Mouse (Mus musculus) adrenal gland, adult 18-20 months (tissue): ENCODE data around the gene Atp6v0e. TPM values are rescaled to one million over a fixed set of nuclear protein-coding genes. Genes with fewer than 3 reads are reported as not detected.
A peak's percentile ranks its signal among the peaks of the same experiment; 100 is the strongest.

Experiments
- DNase-seq, 2 experiments: peaks; one replicate each; pipeline ENCODE4 v3.0.0; 2021 to 2022; ENCODE audit warnings: low spot score in 2 of 2
- total RNA-seq, 2 experiments: library from RNA; stranded (reverse); gene quantifications; 1 replicate in 1 of 2; 2 replicates in 1 of 2; pipeline ENCODE4 v1.2.3; 2021

Atp6v0e gene
- total RNA-seq, 2 experiments from 2014 or later: 215 to 234 TPM

- no peak for DNase-seq
Measured at GRCm38 (mm10) chr17:26677711-26678637, 14.9 kb downstream of the Atp6v0e start.

GRCm38 (mm10) chr17:26681276-26681675 lies 18.2 kb downstream of the Atp6v0e start:
- no peak for DNase-seq

- DNase-seq: no peak
Measured at GRCm38 (mm10) chr17:26686334-26687000, 23.4 kb downstream of the Atp6v0e start.

DNA sequence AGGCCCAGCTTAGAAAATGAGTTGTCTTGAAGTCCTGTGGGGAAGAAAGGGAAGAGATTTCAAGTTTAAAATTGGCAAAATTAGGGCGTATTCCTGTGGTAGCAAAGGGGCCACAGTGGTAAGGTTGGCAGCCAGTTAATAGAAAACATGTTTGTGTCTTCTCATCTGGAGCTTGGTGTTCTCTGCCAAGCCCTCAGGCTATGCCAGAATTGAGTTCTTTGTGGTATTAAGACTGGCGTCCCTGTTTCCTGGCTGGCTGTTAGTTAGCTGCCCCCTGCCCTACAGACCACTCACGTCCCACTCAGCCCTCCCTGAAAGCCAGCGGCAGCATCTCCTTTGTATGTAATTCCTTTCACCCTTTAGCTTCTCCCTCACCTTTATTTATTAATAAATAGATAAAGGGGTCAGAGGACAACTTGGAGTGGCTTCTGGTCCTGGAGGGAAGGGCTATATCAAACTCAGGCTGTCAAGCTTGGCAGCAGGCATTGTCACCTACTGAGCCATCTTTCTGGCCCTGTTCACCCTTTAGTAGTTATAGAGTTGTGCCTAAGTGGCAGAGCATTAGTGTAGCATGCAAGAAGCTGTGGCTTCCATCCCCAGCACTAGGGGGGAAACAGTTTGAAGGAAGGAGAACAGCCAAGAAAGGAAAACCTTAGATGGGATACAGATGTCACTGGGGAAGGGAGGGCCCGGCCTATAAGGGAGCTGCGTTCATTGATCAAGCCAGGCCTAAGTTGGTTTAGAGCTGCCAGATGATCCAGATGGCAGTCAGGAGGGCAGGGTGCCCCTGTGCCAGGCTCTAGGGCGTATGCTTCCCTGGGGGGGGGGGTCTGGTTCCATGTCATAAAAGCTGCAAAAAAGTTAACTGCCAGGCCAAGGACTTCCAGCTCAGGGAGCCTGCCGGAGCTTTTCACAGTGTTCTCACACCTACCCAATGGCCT lies 26.0 kb downstream of the Atp6v0e start:
- no peak for DNase-seq

- DNase-seq: no peak
Measured at GRCm38 (mm10) chr17:26689810-26690209, 26.8 kb downstream of the Atp6v0e start.

- DNase-seq: no peak
Measured at GRCm38 (mm10) chr17:26690236-26690635, 27.2 kb downstream of the Atp6v0e start.

GRCm38 (mm10) chr17:26691110-26691509 lies 28.1 kb downstream of the Atp6v0e start:
- peak in 1 of 2 experiments; percentile 34 for DNase-seq

GRCm38 (mm10) chr17:26693424-26693823 lies 30.4 kb downstream of the Atp6v0e start:
- no peak for DNase-seq

GRCm38 (mm10) chr17:26694171-26694570 lies 31.1 kb downstream of the Atp6v0e start:
- DNase-seq: no peak

- no peak for DNase-seq
Measured at GRCm38 (mm10) chr17:26695193-26695592, 32.2 kb downstream of the Atp6v0e start.

DNA sequence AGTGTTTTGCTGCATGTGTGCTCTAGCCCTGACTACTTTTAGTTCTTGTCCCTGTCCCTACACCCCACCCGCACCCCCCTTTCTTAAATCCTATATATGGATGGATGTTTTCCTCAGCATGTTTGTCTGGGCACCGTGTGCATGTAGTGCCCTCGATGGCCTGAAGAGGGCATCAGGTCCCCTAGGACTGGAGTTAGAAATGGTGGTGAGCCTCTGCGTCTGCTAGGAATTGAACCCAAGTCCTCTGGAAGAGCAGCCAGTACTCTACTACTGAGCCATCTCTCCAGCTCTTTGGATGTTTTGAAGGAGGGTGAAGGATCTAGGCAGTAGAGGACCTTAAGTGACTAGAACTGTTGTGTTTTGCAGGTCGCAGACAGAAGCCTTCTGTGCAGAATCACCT lies 35.8 kb downstream of the Atp6v0e start:
- DNase-seq: no peak

DNA sequence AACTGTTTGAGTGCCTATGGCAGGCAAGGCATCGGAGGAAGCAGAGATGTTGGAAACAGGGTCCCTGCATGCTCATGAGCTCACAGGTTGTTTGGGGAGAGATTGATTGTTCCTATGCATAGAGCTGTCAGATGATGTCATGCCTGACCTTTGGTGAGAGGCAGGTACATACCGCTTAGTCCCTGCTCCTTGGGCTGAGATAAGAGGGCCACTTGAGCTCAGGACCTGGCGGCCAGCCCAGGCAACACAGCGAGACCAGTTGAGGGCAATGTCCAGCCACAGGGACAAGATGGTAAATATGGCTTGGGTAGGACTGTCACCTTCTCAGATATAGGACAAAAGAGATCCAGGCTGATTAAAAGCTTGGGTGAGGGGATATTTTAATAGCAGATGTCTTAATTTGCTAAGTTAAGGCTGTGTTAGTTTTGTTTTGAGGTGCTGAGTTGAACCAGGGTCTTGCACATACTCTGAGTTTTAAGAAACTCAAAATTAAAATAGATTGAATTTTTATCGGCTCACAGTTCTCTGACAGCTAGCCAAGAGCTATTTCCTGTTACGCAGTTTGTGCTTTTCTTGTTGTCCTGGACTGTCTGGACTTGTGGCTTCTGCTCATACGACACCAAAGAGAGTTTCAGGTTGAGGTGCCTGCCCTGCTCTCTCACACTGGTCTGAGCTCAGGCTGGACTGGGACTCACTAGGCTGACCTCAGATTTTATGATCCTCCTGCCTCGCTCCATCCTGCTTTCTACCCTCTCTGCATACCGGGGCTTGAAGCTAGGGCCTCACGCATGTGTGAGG lies 37.0 kb downstream of the Atp6v0e start:
- no peak for DNase-seq

GRCm38 (mm10) chr17:26701565-26701964 lies 38.5 kb downstream of the Atp6v0e start:
- DNase-seq: no peak

DNA sequence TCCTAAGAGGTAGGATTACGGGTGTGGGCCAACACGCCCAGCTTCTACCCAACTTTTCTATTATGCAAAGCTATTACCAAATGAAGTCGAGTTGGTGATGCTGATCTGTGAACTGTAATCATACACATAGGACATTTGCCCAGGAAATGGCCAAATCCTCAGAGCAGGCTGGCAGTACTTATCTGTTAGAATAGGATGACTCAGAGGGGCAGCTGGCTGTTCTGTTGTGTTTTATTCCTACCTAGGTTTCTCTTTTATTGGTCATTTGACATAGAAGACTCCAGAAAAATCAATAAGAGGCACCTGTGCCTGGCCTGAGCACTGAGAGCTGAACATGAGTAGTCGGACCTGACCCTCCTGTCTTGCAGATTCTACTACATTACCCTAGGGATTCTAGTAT lies 39.6 kb downstream of the Atp6v0e start:
- DNase-seq: no peak

DNA sequence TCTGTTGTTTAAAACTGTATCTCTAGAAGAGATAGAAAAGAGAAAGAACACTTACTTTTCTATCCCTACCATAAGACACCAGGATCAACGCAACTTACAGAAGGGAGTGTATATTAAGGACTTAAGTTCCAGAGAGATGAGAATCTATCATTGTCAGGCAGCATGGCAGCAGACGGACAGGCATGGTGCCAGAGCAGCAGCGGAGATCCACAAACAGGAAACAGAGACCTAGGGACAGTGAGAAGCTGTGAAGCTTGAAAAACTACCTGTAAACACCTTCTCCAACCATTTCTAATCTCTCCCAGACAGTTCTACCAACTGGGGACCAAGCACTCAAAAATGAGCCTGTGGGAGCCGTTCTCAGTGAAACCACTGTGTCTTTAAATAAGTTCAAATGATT lies 40.6 kb downstream of the Atp6v0e start:
- DNase-seq: no peak

GRCm38 (mm10) chr17:26705463-26706359 lies 42.7 kb downstream of the Atp6v0e start:
- DNase-seq: no peak

- no peak for DNase-seq
Measured at GRCm38 (mm10) chr17:26707066-26707465, 44.0 kb downstream of the Atp6v0e start.

DNA sequence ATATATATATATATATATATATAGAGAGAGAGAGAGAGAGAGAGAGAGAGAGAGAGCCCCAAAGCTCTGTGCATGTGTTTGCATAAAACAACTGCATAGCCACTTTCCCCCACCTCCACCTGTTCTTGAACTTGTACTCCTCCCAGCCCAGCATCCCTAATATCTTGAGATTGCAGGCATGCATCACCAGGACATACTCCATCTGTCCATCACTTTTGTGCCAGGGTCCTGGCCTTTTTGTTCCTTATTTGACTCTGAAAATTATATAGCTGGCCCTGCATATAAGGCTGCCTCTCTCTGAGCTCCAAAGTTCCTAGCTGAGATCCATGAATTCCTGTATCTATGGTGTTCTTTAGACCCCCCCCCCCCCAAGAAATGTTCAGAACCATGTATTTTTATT lies 45.5 kb downstream of the Atp6v0e start:
- DNase-seq: no peak

DNA sequence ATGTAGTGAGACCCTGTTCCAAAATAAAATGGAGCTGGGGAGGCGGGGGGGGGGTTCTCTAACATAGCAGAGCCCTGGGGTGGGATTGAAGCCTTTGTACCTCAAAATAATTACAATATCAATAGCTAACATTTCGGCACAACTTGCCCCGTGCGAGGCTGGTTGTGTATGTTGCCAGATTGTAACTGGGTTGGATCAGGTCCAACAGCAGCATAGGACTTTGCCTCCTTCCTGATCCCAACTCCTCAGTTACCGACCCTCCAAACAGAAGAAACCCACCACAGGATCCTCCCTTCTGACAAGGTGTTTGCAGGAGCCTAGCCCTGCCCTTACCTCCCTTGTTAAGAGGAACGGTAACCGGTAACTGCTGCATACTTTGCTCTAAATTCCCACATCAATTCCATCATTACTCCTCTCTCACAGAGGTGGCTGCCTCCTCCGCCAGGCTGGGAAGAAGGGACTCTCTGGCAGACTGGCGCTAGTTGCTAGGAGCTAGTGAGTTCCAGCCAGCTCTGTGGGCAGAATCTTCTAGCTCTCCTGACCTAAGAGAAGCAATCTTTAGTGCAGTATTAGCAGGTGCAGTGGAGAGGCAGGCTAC lies 46.1 kb downstream of the Atp6v0e start:
- DNase-seq: no peak
